9 mouse cellular contexts compared by ENCODE assay signal in genomic region chr9:123159330-123159729, GRCm38 (mm10). TPM values are rescaled to one million over a fixed set of nuclear protein-coding genes. Genes with fewer than 3 reads are reported as not detected.
DNase-seq lines count a peak whose midpoint lies in the region; ATAC-seq and TF ChIP-seq lines count a peak whose summit lies in the region.
"Had no signal": no experiment of that assay in that cellular context is flagged by ENCODE, and none has a peak within 500 bp of the region (broad histone marks: within the 10 kb centered on the region; RNA-seq: fewer than 3 reads in every experiment).

No protein-coding gene starts in this region.

- no peaks in the 10 kb centered on the region for H3K36me3 ChIP-seq in thymus, adult 2 months (ENCODE audit: control insufficient read depth, insufficient read depth, low read length)
- H3K36me3 ChIP-seq in liver, embryonic 14.5 days (replicated peaks; ENCODE audit: control insufficient read depth, insufficient read depth, low read depth): no peaks in the 10 kb centered on the region
- H3K36me3 ChIP-seq in forebrain, embryonic 10.5 days (replicated peaks): no peaks in the 10 kb centered on the region
- H3K36me3 ChIP-seq: heart, embryonic 13.5 days had no signal

- H3K27ac ChIP-seq in thymus, adult 2 months (ENCODE audit: control insufficient read depth, insufficient read depth, low read length): no peak overlapping the region
- H3K27ac ChIP-seq in liver, embryonic 14.5 days: no peak overlapping the region
- no peak overlapping the region for H3K27ac ChIP-seq in forebrain, embryonic 10.5 days
- H3K27ac ChIP-seq: heart, embryonic 13.5 days had no signal

- H3K4me1 ChIP-seq in thymus, adult 2 months (replicated peaks; ENCODE audit: control insufficient read depth, insufficient read depth, low read length): peaks cover 3% of the 10 kb centered on the region; the same call in 1 of the 2 replicates
- H3K4me1 ChIP-seq in liver, embryonic 14.5 days (replicated peaks; ENCODE audit: control insufficient read depth in 2 of 2, insufficient read depth in 2 of 2, low read length in 1 of 2): no peaks in the 10 kb centered on the region
- peaks cover 9% of the 10 kb centered on the region for H3K4me1 ChIP-seq in forebrain, embryonic 10.5 days

- H3K4me2 ChIP-seq in liver, embryonic 14.5 days (ENCODE audit: low read depth): no peak overlapping the region
- H3K4me2 ChIP-seq: heart, embryonic 13.5 days had no signal

- 64% methylated on average over 7 of the region's 7 CpGs for WGBS in thymus, adult 2 months
- WGBS in liver, embryonic 14.5 days (ENCODE audit: insufficient replicate concordance): 43% methylated on average over 7 of the region's 7 CpGs
- WGBS in forebrain, embryonic 10.5 days: 65% methylated on average over 7 of the region's 7 CpGs

- no peak for TF ChIP-seq POLR2A in thymus, adult 2 months (IDR thresholded peaks at IDR 0.05; ENCODE audit: control insufficient read depth, extremely low read depth, insufficient read depth, low read length, poor library complexity)

- no peaks in the 10 kb centered on the region for H3K27me3 ChIP-seq in thymus, adult 2 months (ENCODE audit: control insufficient read depth, insufficient read depth, low read length)
- H3K27me3 ChIP-seq in liver, embryonic 14.5 days (ENCODE audit: control insufficient read depth, insufficient read depth, low read length): no peaks in the 10 kb centered on the region
- peaks cover 17% of the 10 kb centered on the region for H3K27me3 ChIP-seq in forebrain, embryonic 10.5 days (ENCODE audit: poor library complexity, severe bottlenecking)
- H3K27me3 ChIP-seq: heart, embryonic 13.5 days had no signal

- no peak overlapping the region for H3K4me3 ChIP-seq in thymus, adult 2 months (ENCODE audit: control insufficient read depth, insufficient read depth, low read length)
- no peak overlapping the region for H3K4me3 ChIP-seq in liver, embryonic 14.5 days (ENCODE audit: insufficient read depth in 1 of 2, low read depth in 2 of 2, low read length in 2 of 2)
- no peak overlapping the region for H3K4me3 ChIP-seq in forebrain, embryonic 10.5 days
- H3K4me3 ChIP-seq: heart, embryonic 13.5 days had no signal

- peak; percentile 60 for ATAC-seq in liver, embryonic 14.5 days (ENCODE audit: insufficient read depth)

- no peak overlapping the region for H3K9ac ChIP-seq in liver, embryonic 14.5 days (replicated peaks)
- H3K9ac ChIP-seq: heart, embryonic 13.5 days had no signal

- DNase-seq in thymus, adult 2 months: peak; percentile 44
- DNase-seq in thymus, adult 18-20 months: no peak
- DNase-seq in adrenal gland, postnatal 10 days: peak; percentile 85
- DNase-seq in frontal cortex, postnatal 10 days (ENCODE audit: low spot score in 2 of 2): peak; percentile 50 to 75
- DNase-seq in kidney, postnatal 36 days: peak; percentile 79 to 88
- peak; percentile 36 to 53 (median 39) for DNase-seq in liver, embryonic 14.5 days (ENCODE audit: low read depth in 3 of 3, low spot score in 3 of 3)
- DNase-seq in right cerebral cortex, postnatal 10 days (ENCODE audit: low spot score in 2 of 2): peak; percentile 83 to 86
- DNase-seq in forebrain, embryonic 10.5 days (ENCODE audit: extremely low spot score, low spot score): no peak

- no peak for TF ChIP-seq EP300 in liver, embryonic 14.5 days (IDR thresholded peaks at IDR 0.05; ENCODE audit: low read depth)

- no peaks in the 10 kb centered on the region for H3K9me3 ChIP-seq in liver, embryonic 14.5 days (ENCODE audit: control insufficient read depth, low read length)
- no peaks in the 10 kb centered on the region for H3K9me3 ChIP-seq in forebrain, embryonic 10.5 days
- H3K9me3 ChIP-seq: heart, embryonic 13.5 days had no signal

- TF ChIP-seq CTCF in thymus, adult 2 months (IDR thresholded peaks at IDR 0.05; ENCODE audit: borderline replicate concordance, control insufficient read depth, extremely low read depth, insufficient read depth, low read length, poor library complexity): no peak
- TF ChIP-seq CTCF in liver, embryonic 14.5 days (IDR thresholded peaks at IDR 0.05; ENCODE audit: low read depth): peak; percentile 73

RNA-seq across cellular contexts. Expression of gene Clec3b, which starts 8.6 kb away (rescaled TPM):
- polyA plus RNA-seq in thymus, adult 2 months (2012; rRNA removed): 19.2 and 20.0 TPM in 2 replicates
- 10 to 100 TPM; 51.8 to 56.9 TPM for total RNA-seq in adrenal gland, postnatal 10 days (2021)
- polyA plus RNA-seq in liver, embryonic 14.5 days (2012; rRNA removed): 0.22 TPM in 1 of 2 replicates, not detected in the other
- polyA plus RNA-seq in liver, embryonic 14.5 days (2014; fragmentation: Nextera tagmentation; extraction: Ambion mirVana): not detected in 2 replicates
- 0.32 TPM in 1 of 2 replicates, not detected in the other for polyA plus RNA-seq in forebrain, embryonic 10.5 days (2016; fragmentation: Nextera tagmentation; extraction: Ambion mirVana)

RNA-seq across cellular contexts. Expression of gene Exosc7, which starts 46.3 kb away (rescaled TPM):
- 40.4 and 41.3 TPM in 2 replicates for polyA plus RNA-seq in thymus, adult 2 months (2012; rRNA removed)
- total RNA-seq in adrenal gland, postnatal 10 days (2021): 10 to 100 TPM; 40.7 to 44.3 TPM
- polyA plus RNA-seq in liver, embryonic 14.5 days (2012; rRNA removed): 47.9 and 77.4 TPM in 2 replicates
- polyA plus RNA-seq in liver, embryonic 14.5 days (2014; fragmentation: Nextera tagmentation; extraction: Ambion mirVana): 84.1 and 85.7 TPM in 2 replicates
- 166 and 168 TPM in 2 replicates for polyA plus RNA-seq in forebrain, embryonic 10.5 days (2016; fragmentation: Nextera tagmentation; extraction: Ambion mirVana)

RNA-seq across cellular contexts. Expression of gene Zdhhc3, which starts 46.3 kb away (rescaled TPM):
- polyA plus RNA-seq in thymus, adult 2 months (2012; rRNA removed): 173 and 229 TPM in 2 replicates
- total RNA-seq in adrenal gland, postnatal 10 days (2021): 10 to 100 TPM; 54.8 to 61.9 TPM
- polyA plus RNA-seq in liver, embryonic 14.5 days (2012; rRNA removed): 11.2 and 18.3 TPM in 2 replicates
- polyA plus RNA-seq in liver, embryonic 14.5 days (2014; fragmentation: Nextera tagmentation; extraction: Ambion mirVana): 21.9 and 24.2 TPM in 2 replicates
- polyA plus RNA-seq in forebrain, embryonic 10.5 days (2016; fragmentation: Nextera tagmentation; extraction: Ambion mirVana): 83.6 and 85.8 TPM in 2 replicates

RNA-seq across cellular contexts. Expression of gene Cdcp1, which starts 56.5 kb away (rescaled TPM):
- polyA plus RNA-seq in thymus, adult 2 months (2012; rRNA removed): 8.3 and 10.3 TPM in 2 replicates
- total RNA-seq in adrenal gland, postnatal 10 days (2021): under 1 TPM; 0.48 to 0.99 TPM
- polyA plus RNA-seq in liver, embryonic 14.5 days (2012; rRNA removed): 0.27 and 0.38 TPM in 2 replicates
- 0.15 and 0.35 TPM in 2 replicates for polyA plus RNA-seq in liver, embryonic 14.5 days (2014; fragmentation: Nextera tagmentation; extraction: Ambion mirVana)
- polyA plus RNA-seq in forebrain, embryonic 10.5 days (2016; fragmentation: Nextera tagmentation; extraction: Ambion mirVana): 1.8 TPM in 2 replicates

Comparison
In these comparisons a context has a peak if more than half of its experiments do, and no peak if none do; other contexts are left out.
1. DNase-seq: peak in thymus, adult 2 months (single experiment), adrenal gland, postnatal 10 days (single experiment), frontal cortex, postnatal 10 days (2 of 2), kidney, postnatal 36 days (2 of 2), liver, embryonic 14.5 days (3 of 3) and right cerebral cortex, postnatal 10 days (2 of 2); none in thymus, adult 18-20 months (0 of 2) and forebrain, embryonic 10.5 days (single experiment).
2. RNA of gene Clec3b, which starts 8.6 kb away (polyA plus RNA-seq): 19.2 to 20.0 TPM in thymus, adult 2 months; 0.22 TPM in liver, embryonic 14.5 days and 0.32 TPM in forebrain, embryonic 10.5 days; every median in the first group is over 10 times any median in the second.